Mouse (Mus musculus): ENCODE measurements around the gene Ctsa. TPM values are rescaled to one million over a fixed set of nuclear protein-coding genes. Genes with fewer than 3 reads are reported as not detected.
A peak's percentile ranks its signal among the peaks of the same experiment; 100 is the strongest.
"Not testable (repeated sequence)": the region's sequence is repeated elsewhere in the genome, so short reads cannot be mapped to it uniquely, and the experiment has no call there.

Gene Ctsa
- total RNA-seq (2015) (192 and 200 TPM in 2 replicates), total RNA-seq (2017) (224 and 228 TPM in 2 replicates)

DNA sequence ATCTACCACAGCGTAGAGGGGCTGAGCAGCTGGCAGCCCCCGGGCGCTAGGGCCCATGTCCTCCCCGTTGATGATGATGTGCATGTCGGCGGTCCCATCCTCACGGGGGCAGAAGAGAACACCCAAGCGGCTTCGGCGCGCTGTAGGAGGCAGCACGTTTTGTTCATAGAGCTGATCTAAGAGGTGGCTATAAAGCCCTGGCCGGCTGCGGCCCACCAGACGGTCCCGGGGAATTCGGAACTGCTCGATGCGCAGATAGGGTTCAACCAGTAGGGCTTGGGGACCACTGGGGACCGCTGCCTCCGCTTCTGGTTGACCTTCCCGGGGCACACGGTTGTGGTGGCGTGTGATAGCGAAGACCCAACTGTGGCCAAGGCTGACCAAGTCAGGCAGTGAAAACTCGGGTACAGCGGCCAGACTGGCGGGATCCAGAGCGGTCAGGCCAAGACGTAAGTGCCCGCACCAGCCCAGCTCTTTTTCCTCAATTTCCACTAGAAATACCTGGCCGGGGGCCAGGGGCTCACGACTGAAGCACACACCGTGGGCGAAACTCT lies at the start of gene Ctsa:
TSS of gene Ctsa (plus strand) at position 126 of the 554 bp plus-strand sequence.
- peak; percentile 71 for ATAC-seq (ENCODE audit: poor library complexity, severe bottlenecking)

DNA sequence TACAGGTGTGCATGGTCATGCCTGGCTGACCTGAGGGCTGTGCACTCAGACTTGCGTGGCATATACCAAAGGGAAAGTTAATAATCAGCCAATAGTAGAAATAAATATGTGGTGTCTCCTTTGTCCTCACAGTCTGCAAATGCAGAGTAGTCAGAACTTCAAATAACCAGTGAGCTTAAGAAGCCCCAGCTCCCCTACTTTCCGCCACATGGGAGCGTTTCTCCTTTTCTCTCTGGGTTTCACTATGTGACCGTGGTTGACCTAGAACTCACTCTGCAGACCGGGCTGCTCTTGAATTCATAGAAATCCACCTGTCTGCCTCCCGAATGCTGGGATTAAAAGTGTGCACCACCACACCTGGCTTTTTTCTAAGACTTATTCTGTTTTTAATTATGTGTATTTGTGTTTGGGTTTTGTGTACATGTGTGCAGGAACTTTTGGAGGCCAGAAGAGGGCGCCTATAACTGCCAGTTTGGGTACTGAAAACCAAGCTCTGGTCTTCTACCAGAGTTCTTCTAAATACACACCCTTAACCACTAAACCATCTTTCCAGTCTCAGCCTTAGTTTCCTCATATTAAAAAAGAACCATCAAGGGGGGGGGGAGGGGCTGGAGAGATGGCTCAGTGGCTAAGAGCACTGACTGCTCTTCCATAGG lies 48.6 kb upstream of the Ctsa start:
- 0 out of 2 replicates have a peak, but pooled peaks have one; percentile 30 for ATAC-seq (ENCODE audit: poor library complexity, severe bottlenecking)

DNA sequence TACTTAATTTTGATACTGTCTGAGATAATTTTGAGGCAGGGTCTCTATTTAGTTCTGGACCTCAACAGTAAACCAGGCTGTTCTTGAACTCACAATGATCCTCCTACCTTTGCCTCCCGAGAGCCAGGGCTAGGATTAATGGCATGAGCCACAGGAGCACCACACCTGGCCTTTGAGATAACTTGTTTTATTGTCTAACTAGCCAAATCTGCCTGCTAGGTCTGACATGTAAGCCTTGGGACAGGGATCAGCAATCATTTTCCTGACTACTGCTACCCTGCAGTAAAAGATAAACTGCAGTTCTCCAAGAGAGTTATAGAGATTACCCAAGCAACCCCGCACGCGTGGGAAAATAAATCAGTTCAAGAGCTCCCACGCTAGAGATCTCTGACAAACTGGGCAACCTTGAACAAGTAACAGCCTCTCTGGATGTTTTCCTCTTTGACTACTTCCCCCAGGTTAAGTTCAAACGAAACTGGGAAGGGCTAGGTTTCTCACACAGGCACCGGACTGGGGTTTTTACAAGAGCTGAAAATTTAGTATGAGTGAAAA lies 47.7 kb upstream of the Ctsa start:
- ATAC-seq (ENCODE audit: poor library complexity, severe bottlenecking), result no peak

DNA sequence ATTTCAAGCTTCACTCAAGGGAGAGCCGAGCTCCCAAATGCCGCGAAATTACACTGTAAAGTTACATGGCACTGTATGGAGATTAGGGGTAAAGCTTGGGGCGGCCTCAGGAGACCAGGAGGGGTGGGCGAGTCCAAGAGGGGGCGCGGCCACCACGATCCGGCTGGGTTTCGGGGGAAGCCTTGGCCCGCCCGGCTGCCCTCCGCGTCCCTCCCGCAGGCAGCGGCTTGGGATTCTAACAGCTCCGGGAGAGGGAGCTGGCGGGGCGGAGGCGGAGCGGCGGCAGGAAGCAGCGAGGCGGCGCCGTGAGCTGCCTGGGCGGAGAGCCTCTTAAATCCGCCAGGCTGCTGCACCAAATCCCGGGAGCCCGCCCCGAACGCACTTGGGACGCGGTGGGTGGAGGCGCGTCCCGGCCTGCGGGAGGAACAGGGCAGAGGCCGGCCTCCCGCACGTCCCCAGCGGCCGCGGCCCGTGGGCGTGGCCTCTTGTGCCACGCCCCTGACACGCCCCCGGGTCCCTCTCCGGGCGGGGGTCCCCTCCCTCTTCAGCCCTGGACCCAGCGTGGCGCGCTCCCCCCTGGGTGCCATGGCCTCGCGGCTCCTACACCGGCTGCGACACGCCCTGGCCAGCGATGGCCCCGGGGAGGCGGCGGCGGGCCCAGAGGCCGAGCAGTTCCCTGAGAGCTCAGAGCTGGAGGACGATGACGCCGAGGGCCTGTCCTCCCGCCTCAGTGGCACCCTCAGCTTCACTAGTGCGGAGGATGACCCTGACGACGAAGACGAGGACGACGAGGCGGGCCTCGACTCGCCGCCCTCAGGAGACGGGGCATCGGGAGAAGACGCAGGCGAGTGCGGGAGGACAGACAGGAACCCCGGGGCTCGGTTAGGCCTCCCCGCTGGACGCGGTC lies 46.9 kb upstream of the Ctsa start, which contains the start of gene Snx21:
TSS of gene Snx21 (plus strand) at position 343 of the 907 bp plus-strand sequence.
- peak; percentile 71 for ATAC-seq (ENCODE audit: poor library complexity, severe bottlenecking)

DNA sequence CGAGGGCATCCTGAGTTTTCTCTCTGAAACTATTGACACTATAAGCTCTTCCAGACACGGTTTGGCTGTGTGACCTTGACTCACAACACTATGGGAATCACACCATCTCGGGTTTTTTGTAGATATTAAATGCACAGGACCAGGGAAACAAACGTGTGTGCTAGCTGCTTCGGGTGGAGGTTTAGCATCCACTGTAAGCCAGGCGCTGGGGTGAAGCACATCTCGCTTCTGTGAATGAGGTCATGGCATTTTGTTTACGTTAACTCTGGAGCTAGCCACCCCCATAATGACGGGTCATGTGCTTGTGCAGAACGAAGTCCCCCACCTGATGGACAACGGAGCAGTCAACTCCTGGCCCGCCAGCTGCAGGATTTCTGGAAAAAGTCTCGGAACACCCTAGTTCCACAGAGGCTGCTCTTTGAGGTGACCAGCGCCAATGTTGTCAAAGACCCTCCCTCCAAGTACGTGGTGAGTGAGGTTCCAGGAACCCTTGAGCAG lies 46.2 kb upstream of the Ctsa start:
- ATAC-seq (ENCODE audit: poor library complexity, severe bottlenecking), result no peak

DNA sequence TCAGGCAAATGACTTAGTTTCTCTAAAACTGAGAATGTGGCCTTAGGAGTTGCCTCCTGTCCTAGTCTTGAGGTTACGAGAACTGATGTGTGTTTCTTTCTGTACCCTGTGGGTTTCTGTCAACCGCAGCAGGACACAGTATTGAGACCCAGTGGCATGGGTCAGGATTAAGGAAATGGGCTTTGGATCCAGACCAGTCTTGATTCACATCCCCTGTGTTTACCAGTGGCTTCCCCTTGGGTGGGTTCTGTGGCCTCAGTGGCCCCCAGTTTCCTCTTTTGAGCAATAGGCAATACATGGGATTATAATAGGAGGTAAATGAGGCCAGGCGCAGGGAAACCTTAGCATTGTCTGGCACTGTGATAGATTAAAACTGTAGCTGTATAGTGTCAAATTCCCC lies 45.6 kb upstream of the Ctsa start:
- ATAC-seq (ENCODE audit: poor library complexity, severe bottlenecking), result peak; percentile 23; the same call in 1 of the 2 replicates

DNA sequence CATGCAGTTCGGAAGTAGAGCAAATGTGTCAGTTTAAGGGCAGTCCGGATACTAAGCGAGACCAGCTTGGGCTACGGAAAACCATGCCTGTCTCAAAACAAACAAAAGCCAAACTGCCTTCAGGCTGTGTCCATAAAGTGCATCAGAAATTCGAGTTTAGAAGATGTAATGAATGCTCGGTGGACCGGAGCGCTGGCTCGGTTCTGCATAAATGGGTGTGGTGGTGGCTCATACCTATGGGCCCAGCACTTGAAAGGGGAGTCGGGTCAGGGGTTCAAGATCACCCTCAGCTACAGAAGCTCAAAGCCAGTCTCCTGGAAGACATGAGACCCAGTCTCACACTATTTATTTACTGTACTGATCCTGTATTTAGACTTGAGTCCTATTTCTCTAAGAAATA lies 44.9 kb upstream of the Ctsa start:
- no peak for ATAC-seq (ENCODE audit: poor library complexity, severe bottlenecking)

DNA sequence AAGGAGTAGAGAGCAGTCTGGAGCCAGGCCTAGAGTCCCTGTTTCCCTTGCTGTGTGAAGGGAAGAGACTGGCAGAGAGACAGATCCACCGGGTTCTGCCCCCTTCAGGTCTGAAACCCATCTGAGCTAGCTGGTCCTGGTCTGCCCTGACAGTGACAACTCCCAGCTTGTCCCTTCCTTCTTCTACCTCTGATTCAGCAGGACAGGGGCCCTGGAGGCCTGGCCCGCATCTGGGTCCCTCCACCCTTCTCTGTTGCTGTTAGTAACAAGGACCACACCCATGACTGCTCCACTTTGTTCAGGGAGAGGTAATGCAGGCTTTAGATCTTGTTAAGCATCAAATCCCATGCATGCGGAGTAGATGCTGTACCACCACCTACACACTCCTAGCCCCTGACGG lies 44.3 kb upstream of the Ctsa start:
- ATAC-seq (ENCODE audit: poor library complexity, severe bottlenecking), result no peak

DNA sequence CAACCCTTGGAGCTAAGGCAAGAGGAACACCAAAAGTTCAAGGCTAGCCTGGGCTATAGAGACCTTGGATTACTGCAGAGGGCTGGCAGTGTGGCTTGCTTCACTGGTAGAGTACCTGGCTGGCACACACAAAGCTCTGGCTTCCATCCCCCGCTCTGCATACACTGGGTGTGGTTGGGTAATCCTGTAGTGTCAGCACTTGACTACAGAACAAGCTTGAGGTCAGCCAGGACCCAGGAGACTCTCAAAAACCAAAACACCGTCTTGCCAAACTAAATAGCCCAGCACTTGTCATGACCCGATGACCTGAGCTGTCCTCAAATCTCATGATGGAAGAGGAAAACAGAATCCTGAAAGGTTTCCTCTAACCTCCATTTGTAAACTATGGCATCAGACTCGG lies 42.2 kb upstream of the Ctsa start:
- no peak for ATAC-seq (ENCODE audit: poor library complexity, severe bottlenecking)

DNA sequence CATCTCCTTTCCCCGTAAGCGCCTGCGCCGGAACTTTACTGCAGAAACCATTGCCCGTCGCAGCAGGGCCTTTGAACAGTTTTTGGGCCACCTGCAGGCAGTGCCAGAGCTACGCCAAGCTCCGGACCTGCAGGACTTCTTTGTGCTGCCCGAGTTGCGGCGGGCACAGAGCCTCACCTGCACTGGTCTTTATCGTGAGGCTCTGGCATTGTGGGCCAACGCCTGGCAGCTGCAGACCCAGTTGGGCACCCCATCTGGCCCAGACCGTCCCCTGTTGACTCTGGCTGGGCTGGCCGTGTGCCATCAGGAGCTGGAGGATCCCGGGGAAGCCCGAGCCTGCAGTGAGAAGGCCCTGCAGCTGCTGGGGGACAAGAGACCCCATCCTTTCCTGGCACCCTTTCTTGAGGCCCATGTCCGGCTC lies 40.8 kb upstream of the Ctsa start:
- ATAC-seq (ENCODE audit: poor library complexity, severe bottlenecking), result no peak

DNA sequence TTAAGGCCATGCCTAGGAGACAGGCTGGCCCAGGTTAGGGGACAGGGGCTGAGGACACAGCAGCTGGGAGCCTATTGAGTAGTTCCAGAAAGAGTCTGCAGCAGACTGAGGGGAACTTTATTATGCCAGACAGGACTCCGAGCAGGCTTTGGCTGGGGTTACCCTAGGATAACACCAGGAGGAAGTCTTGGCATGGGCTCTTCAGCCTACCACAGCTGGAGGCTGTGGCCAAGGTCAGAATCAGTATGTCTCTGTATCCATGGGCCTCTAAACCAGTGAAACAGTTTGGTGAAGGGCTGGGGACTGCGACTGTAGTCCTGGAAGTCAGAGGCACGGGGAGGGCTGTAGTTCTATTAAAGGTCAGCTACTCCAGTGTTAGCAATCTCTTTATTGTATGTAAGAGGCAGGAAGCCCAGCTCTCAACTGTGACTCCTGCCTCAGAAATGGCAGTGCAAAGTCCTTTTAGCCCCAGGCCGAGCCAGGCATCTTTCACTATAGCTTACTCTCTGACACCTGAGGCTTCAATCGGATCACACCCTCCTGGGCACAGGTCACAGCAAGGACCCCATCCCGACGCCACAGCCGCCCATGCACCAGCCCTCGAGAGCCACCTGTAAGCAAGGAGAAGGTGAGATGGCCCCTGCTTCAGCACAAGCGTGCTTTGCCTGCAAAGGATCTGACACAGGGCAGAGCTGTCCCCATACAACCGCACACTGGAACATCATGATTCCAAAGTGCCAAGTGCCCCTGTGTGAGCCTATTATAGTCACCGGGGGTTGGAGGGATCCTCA lies 40.1 kb upstream of the Ctsa start:
- ATAC-seq (ENCODE audit: poor library complexity, severe bottlenecking), result no peak

DNA sequence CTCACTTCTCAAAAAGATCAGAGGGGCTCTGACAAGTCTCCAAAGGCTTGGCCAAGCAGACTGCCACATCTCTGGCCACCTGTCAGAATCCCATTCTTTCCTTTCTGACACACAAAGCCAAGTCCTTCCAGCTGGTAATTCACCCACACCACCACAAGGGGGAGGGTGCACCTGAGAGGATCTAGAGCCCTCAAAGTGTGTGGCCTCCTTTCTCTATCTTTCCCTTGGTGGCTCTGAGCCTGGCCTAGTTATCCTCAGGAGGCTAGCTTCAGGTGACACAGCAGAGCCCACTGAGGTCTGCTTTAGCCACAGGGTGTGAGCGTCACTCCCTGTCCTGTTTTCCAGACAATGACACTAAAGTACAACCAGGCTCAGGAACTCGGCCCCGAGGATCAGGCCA lies 39.4 kb upstream of the Ctsa start:
- ATAC-seq (ENCODE audit: poor library complexity, severe bottlenecking), result peak; percentile 69

DNA sequence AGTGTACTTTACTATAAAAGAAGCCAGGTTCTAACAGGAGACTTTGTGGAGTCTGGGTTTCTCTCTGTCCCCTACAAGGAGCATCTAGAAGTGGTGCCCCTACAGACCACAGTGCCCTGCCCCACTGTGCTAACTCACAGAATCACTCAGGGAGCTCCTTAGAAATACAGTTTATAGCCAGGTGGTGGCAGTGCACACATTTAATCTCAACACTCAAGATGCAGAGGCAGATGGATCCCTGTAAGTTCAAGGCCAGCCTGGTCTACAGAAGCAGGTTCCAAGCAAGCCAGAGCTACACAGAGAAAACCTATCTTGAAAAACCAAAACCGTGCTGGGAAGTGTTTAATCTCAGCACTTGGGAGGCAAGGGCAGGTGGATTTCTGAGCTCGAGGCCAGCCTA lies 38.9 kb upstream of the Ctsa start:
- no peak for ATAC-seq (ENCODE audit: poor library complexity, severe bottlenecking)

DNA sequence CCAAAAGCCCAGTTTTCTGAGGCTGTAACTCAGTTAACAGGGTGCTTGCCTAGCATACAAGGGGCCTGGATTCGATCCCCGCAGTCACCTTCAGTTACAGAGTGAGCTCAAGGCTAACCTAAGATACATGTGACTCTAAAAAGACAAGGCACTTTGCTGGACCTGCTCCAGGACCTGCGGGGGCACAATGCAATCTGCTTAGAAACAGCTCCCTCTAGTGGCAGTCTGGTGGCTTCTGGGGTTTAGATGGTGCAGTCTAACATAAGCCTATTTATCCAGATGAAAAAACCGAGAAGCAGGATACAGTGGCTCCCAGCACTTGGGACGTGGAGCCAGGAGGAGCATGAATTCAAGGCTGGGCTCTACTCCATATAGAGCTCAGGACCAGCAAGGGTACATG lies 38.4 kb upstream of the Ctsa start:
- peak; percentile 85 for ATAC-seq (ENCODE audit: poor library complexity, severe bottlenecking)

DNA sequence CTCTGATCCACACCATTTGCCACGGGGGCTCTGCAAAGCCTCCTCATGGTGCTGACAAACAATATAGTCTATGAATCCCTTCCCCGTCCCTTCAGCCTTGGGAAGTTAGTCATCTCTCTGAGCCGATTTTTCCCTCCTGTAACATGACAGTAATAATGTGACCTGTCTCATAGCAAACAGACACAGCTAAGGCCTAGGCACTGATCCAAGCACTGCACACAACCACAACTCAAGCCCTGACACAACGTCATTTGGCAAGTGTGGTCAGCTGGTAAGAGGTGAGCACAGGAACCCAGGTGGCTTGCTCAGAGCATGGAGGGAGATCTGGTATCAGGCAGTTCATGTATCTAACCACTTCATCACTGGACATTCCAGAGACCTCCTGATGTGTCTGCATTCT lies 36.8 kb upstream of the Ctsa start:
- ATAC-seq (ENCODE audit: poor library complexity, severe bottlenecking), result no peak

DNA sequence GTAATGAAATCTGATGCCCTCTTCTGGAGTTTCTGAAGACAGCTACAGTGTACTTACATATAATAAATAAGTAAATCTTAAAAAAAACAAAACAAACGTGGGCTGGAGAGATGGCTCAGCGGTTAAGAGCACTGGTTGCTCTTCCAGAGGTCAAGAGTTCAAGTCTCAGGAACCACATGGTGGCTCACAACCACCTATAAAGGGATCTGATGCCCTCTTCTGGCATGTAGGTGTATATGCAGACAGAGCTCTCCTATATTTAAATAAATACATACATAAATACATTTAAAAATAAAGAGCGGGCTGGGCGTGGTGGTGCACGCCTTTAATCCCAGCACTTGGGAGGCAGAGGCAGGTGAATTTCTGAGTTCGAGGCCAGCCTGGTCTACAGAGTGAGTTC lies 34.1 kb upstream of the Ctsa start:
- not testable (repeated sequence) for ATAC-seq (ENCODE audit: poor library complexity, severe bottlenecking)

DNA sequence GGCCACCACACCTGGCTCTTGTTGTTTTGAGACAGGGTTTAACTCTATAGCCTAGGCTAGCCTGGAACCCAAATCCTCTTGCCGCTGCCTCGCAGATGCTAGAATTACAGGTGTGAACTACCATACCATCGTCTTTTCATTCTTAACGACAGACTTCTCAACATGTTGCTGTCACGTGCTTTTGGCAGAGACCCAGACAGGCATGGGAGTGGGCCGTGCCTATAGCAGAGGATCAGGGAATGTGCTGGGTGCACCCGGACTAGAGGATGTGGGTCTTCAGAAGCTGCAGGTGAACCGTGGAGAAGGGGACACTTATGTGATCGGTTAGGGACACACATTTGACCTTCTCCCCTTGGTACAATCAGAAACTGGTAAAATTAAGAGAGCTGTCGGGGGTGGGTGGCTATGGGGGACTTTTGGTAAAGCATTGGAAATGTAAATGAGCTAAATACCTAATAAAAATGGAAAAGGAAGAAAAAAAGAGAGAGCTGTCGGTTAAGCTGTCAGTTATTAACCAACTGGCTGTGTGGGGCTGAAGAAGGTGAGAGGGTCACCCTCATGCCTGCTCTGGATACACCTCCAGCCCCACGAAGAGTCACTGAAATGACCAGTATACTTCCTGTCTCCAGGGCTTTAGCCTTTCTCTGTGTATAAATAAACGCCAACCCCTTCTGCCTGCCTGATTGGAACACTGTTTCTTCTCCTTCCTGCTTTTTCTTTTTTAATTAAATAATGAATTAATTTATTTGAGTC lies 32.2 kb upstream of the Ctsa start:
- ATAC-seq (ENCODE audit: poor library complexity, severe bottlenecking), result no peak

DNA sequence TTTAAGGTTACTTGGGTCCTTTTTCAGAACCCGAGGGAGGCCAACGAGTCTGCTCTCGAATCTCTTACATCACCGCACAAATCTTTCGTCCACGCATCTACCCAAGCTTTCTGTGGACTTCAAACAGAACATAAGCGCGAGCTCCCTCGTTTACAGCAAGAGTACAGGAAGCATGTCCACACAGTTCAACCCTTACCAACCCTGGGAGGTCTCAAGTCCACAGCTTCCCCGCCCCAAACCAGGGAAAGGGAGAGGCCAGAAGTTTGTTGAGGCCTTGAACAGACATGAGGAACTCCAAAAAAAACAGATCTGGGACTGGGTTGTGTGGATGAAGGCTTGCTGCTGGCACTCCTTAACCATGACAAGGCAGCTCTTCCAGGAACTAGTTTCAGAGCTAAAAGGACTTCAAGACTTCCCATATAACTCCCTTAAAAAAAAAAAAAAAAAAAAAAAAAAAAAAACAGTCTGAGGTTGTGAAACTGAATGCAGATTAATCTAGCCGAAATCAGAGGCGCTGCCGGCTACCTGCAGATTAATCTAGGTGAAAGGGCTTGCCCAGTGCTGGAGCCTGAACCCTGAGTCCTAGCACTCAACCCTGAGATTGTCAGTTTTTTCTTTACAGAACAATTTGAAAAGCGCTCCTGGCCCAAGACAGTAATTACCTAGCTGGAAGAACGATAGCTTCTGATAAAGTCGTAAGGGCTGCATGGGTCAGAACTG lies 29.3 kb upstream of the Ctsa start:
- ATAC-seq (ENCODE audit: poor library complexity, severe bottlenecking), result no peak

DNA sequence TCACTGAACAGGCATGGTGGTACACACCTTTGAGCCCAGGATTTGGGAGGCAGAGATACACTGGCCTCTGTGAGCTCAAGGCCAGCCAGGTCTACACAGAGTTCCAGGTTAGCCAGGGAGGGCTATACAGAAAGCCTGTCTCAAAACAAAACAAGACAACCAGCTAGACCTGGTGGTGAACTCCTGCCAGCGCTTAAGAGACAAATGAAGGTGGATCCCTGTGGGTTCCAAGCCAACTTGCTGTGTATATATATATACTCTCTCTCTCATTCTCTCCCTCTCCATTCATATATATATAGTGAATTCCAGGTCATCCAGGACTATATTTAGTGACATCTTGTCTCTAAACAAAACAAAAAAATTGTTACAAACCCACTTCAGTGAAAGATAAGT lies 28.8 kb upstream of the Ctsa start:
- no peak for ATAC-seq (ENCODE audit: poor library complexity, severe bottlenecking)
